13 mouse cellular contexts compared by ENCODE assay signal in genomic region chr7:133435596-133436357, GRCm38 (mm10).
DNase-seq lines count a peak whose midpoint lies in the region; ATAC-seq and TF ChIP-seq lines count a peak whose summit lies in the region.
"Had no signal": no experiment of that assay in that cellular context is flagged by ENCODE, and none has a peak within 500 bp of the region (broad histone marks: within the 10 kb centered on the region; RNA-seq: fewer than 3 reads in every experiment).

No protein-coding gene starts in this region.

- no peaks in the 10 kb centered on the region for H3K36me3 ChIP-seq in kidney, postnatal 0 days (ENCODE audit: insufficient read depth, low read length)
- H3K36me3 ChIP-seq in midbrain, embryonic 15.5 days (replicated peaks): no peaks in the 10 kb centered on the region

- peak; percentile 22 for DNase-seq in cerebellum, adult 9-11 months
- DNase-seq in cerebellum, adult 11-12 months: no peak
- no peak for DNase-seq in kidney, postnatal 0 days (ENCODE audit: low spot score)
- DNase-seq in kidney, postnatal 36 days: no peak
- no peak for DNase-seq in layer of hippocampus, postnatal 14 days (ENCODE audit: low spot score in 2 of 2)
- no peak for DNase-seq in B cell, adult 2 months
- DNase-seq: gastrocnemius, postnatal 36 days; kidney, adult 9 months; thymus, postnatal 14 days had no signal

- WGBS in kidney, postnatal 0 days: 75% methylated on average over 14 of the region's 14 CpGs
- WGBS in midbrain, embryonic 15.5 days: 36% methylated on average over 14 of the region's 14 CpGs

- no peaks in the 10 kb centered on the region for H3K27me3 ChIP-seq in kidney, postnatal 0 days (ENCODE audit: insufficient read depth, low read length)
- H3K27me3 ChIP-seq in midbrain, embryonic 15.5 days (replicated peaks): no peaks in the 10 kb centered on the region; the same call in none of the 2 replicates

- H3K4me1 ChIP-seq in kidney, postnatal 0 days (replicated peaks; ENCODE audit: insufficient read depth, low read length): peaks cover 1% of the 10 kb centered on the region; the same call in 1 of the 2 replicates
- H3K4me1 ChIP-seq in midbrain, embryonic 15.5 days: peaks cover 8% of the 10 kb centered on the region

- no peak overlapping the region for H3K9ac ChIP-seq in kidney, postnatal 0 days (ENCODE audit: low read depth, low read length)
- H3K9ac ChIP-seq in midbrain, embryonic 15.5 days: no peak overlapping the region

- no peak overlapping the region for H3K4me3 ChIP-seq in kidney, postnatal 0 days (replicated peaks; ENCODE audit: low read depth, low read length)
- no peak overlapping the region for H3K4me3 ChIP-seq in midbrain, embryonic 15.5 days
- H3K4me3 ChIP-seq: left cerebral cortex, adult 2 months; myocyte had no signal

- no peak overlapping the region for H3K4me2 ChIP-seq in kidney, postnatal 0 days (ENCODE audit: low read length)
- no peak overlapping the region for H3K4me2 ChIP-seq in midbrain, embryonic 15.5 days

- H3K27ac ChIP-seq in kidney, postnatal 0 days: no peak overlapping the region
- no peak overlapping the region for H3K27ac ChIP-seq in midbrain, embryonic 15.5 days
- H3K27ac ChIP-seq: left cerebral cortex, adult 2 months had no signal

- ATAC-seq in kidney, postnatal 0 days (replicated peaks; ENCODE audit: low FRiP score, low read depth): no peak
- 0 out of 2 replicates have a peak, but pooled peaks have one; percentile 28 for ATAC-seq in common myeloid progenitor, adult 5-6 weeks (replicated peaks; ENCODE audit: low read depth, poor library complexity, severe bottlenecking)
- 0 out of 2 replicates have a peak, but pooled peaks have one; percentile 63 for ATAC-seq in midbrain, embryonic 15.5 days (replicated peaks)

- no peaks in the 10 kb centered on the region for H3K9me3 ChIP-seq in kidney, postnatal 0 days (replicated peaks; ENCODE audit: low read length)
- no peaks in the 10 kb centered on the region for H3K9me3 ChIP-seq in midbrain, embryonic 15.5 days

- peak; percentile 35; the same call in 1 of the 2 replicates for TF ChIP-seq CTCF in kidney, postnatal 0 days (IDR thresholded peaks at IDR 0.05; ENCODE audit: low read depth)
